Mouse (Mus musculus) brain, embryonic 18.5 days (tissue): ENCODE results near the gene Phgr1.

Experiments used
- DNase-seq: peaks from one replicate; pipeline ENCODE4 v3.0.0-alpha.2; 2012; ENCODE audit warnings: low read depth, low spot score

Phgr1 gene

DNA sequence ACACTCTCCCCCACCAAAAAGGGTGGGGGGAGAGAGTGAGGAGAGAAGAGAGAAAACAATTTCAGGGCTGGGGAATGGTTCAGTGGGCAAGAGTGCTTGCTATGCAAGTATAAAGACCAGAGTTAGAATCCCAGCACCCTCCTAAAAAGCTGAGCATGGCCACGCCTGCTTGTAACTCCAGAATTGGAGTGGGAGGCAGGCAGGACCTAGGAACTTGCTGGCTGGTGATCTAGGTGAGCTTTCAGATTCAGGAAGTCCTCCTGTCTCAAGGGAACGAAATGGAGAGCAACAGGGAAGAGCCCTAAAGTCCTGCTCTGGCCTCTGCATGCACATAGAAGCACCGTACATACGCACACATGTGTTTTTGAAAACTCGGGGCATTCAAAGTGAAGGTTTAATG lies 50.2 kb downstream of the Phgr1 start:
- DNase-seq, result no peak

DNA sequence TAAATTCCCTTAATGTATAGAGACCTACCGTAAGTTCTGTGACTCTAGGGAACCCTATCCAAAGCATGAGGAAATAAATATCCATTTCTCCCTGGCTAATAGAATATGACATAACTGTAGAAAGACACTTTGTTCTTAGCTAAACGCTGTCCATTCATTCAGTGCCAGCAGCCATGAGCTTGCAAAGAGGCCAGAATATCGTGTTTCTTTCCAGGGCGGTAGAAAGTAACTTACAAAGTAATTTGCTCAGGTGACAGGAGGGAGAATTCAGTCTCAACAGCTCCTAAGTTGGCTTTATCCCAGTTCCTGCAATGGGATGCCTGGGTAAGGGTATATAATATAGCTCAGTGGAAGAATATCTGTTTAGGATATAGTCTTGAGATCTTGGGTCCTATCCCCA lies 51.8 kb downstream of the Phgr1 start:
- no peak for DNase-seq
